Mouse (Mus musculus) left cerebral cortex, postnatal 36 days (tissue): ENCODE measurements around the gene Ccnk. TPM values are rescaled to one million over a fixed set of nuclear protein-coding genes. Genes with fewer than 3 reads are reported as not detected.

ENCODE experiments used
- DNase-seq, 2 experiments: peaks; one replicate each; pipeline ENCODE4 v3.0.0; 2021 to 2022; ENCODE audit warnings: low spot score in 2 of 2, mixed read lengths in 1 of 2
- intact Hi-C: fragments of 180-260 bp; cut with DNase I; formaldehyde crosslinking; loops from one replicate; pipeline ENCODE4 v1.15.1; 2025
- total RNA-seq, 2 experiments: library from RNA; stranded (reverse); gene quantifications; 2 replicates each; pipeline ENCODE4 v1.2.3; 2021

Ccnk gene
- total RNA-seq, 2 experiments from 2014 or later: 23.4 to 29.1 TPM

- no peak for DNase-seq
- intact Hi-C loops: no loop called here
Observed at GRCm38 (mm10) chr12:108181716-108182115, 2.3 kb downstream of the Ccnk start.

DNA sequence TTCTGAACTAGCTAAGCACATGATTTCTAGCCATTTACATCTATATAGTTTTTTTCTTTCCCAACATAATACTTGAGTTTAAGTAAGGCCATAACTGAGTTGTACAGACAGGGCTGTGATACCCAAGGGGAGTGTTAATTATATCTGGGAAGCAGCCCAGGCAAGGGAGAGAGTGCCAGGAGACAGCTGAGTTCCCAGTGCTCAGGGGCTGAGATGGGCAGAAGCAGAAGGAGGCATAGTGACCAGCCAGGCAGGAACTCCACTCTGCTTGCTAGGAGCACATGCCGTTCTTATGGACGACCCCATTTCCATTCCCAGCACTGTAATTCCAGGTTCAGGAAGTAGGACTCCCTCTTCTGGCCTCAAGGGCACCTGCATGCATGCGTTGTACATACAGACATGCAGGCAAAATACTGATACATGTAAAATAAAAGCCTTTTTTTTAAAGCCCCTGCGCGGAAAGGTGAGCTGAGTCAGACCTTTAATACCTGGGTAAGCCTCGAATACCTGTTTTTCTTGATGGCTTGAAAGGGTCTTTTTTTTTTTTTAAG lies 8.2 kb downstream of the Ccnk start:
- intact Hi-C loops: no loop called here

DNA sequence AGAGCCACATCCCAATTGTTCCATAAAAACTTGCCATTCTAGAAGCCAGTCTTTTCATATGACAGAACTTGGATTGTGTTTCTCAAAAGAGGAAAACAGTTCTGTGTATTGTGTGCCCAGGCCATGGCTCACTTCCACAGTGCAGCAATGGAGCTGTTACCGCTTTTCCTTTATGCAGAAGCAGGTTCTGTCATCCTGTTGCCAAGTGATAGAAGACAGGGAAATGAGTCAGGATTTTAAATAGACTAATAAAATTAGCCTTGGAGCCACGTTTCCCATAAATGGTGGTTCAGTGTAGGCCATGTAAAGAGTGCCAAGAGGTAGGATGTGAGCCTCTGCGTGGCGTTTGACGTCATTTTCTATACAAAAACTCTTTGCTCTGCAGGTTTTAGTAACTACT lies 14.5 kb downstream of the Ccnk start:
- intact Hi-C loops: no loop called here
- DNase-seq: peak in 1 of 2 experiments; percentile 19

More for the DNA sequence above, 8.2 kb downstream of the Ccnk start:
- DNase-seq: no peak

GRCm38 (mm10) chr12:108195761-108196160 lies 16.4 kb downstream of the Ccnk start:
- intact Hi-C loops: no loop called here
- DNase-seq: no peak

DNA sequence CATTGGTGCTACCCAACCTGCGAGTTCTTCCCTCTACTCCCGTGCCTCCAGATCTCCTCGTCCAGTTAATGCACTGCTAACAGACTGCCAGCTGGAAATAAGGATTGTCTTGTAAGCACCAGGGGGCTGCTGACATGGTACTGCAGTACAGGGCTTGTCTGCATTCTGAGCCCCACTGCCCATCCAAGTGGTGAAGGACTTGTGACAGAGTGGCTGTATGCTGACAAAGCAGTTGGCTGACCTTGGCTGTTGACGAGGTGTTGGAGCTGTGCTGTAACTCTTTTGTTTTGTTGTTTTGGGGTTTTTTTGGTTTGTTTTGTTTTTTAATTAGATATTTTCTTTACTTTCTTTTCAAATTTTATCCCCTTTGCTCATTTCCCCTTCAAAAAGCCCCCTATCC lies 19.1 kb downstream of the Ccnk start:
- intact Hi-C loops: no loop called here
- DNase-seq: no peak

DNA sequence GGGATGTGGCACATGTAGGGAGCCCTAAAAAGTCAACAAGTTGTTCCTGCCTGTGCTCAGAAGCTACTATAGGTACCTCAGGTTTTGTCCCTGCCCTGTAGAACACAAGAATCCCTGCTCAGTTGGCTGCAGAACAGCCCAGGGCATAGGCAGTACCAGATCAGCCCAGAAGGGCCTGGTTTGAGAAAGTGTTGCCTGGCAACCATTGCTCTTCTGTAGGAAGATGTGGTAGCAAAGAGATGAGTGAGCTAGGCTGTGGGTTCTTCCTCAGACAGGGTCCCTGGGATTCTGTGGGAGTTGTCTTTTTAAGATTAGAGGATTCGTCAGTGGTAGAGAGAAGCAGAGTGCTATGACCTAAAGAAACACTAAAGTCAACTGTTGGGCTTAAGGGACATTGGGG lies 20.7 kb downstream of the Ccnk start:
- intact Hi-C loops: loop anchor here (10.0 kb wide), 1 partner anchor 315 kb away; no protein-coding TSS in a partner anchor
- no peak for DNase-seq

- DNase-seq: no peak
- intact Hi-C loops: loop anchor here (10.0 kb wide), 1 partner anchor 311 kb away; no protein-coding TSS in a partner anchor
Observed at GRCm38 (mm10) chr12:108203895-108204294, 24.5 kb downstream of the Ccnk start.

DNA sequence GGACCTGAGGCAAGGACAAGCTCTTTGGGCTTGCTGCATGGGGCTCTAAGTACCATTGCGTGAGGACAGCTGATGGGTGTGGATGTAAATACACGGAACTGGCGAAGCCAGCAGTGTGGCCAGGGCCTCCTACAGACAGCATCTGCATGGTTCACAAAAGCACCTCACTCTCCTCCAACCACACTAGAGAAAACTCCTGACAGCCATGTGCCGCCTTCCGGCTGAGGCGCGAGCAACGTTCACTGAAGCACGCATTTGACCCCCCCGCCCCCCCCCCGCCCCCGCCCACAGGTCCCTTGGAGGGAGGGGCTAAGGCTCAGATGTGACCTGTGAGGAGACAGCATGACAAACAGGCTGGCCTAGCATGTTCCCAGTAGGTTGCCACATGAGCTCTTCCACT lies 25.6 kb downstream of the Ccnk start:
- DNase-seq: no peak
- intact Hi-C loops: loop anchor here (10.0 kb wide), 1 partner anchor 310 kb away; no protein-coding TSS in a partner anchor

GRCm38 (mm10) chr12:108206641-108207040 lies 27.3 kb downstream of the Ccnk start:
- DNase-seq: peak in 1 of 2 experiments; percentile 72

GRCm38 (mm10) chr12:108208216-108208615 lies 28.8 kb downstream of the Ccnk start:
- intact Hi-C loops: loop anchor here (2.0 to 10.0 kb wide), 2 partner anchors 85 to 307 kb away; no protein-coding TSS in a partner anchor
- DNase-seq: no peak

More at GRCm38 (mm10) chr12:108206641-108207040, 27.3 kb downstream of the Ccnk start:
- intact Hi-C loops: loop anchor here (10.0 kb wide), 1 partner anchor 308 kb away; no protein-coding TSS in a partner anchor

DNA sequence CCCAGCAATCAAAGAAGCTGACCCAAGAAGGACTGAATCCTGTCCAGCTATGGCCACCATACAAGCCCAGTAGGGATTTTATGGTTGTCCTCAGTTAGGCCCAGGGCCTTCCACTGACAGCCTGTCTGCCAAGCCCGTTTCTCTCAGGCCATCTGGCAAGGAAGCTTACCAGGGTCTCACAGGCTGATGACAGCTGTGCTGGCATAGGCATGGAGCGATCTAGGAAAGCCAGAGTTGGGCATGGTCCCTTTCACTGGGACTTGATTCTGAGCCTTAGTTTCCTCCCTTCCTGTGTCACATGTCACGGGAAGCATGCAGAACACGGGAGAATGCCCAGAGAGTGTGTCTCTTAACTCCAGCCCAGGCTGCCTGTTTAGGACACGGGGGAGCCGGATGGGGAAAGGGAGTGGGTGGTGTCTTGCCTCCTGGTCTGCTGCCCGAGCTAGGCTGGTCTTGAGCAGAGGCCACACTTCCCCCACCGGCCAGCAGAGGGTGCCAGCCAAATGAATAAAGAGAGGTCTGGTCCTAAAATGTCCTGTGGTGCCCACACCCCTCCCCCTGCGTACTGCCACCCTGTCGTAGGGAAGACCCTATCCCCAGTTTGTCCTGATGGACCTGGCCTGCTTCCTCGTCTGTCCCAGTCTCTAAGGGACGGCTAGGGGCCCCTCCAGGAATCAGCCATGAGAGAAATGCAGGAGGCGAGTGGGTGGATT lies 29.5 kb downstream of the Ccnk start:
- peak; percentile 64 to 71 for DNase-seq
- intact Hi-C loops: loop anchor here (2.0 to 10.0 kb wide), 2 partner anchors 84 to 306 kb away; no protein-coding TSS in a partner anchor

- intact Hi-C loops: no loop called here
Observed at GRCm38 (mm10) chr12:108210623-108211022, 31.2 kb downstream of the Ccnk start.

DNA sequence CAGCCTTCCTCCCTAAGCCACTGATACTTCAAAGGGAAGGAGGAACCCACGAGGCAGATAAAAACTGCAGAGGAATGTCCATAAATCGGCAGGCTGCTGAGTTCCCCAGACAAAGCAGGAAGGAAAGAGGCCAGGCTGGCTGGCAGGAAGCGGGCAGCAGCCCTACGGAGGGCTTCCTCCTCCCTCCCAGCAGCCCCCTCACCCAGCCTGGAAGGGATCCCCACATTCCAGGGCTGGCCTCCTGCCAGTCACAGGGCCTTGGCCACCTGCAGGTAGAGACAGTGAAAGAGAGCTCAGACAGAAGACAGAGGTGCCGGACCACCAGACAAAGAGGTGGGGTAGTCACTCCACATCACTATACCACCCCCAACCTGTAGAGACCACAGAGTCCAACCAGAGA lies 32.7 kb downstream of the Ccnk start:
- DNase-seq: no peak
- intact Hi-C loops: loop anchor here (2.0 kb wide), 1 partner anchor 63 kb away; the partner anchor contains the start of gene Ccdc85c

More at GRCm38 (mm10) chr12:108210623-108211022, 31.2 kb downstream of the Ccnk start:
- no peak for DNase-seq

- intact Hi-C loops: loop anchor here (2.0 kb wide), 1 partner anchor 62 kb away; the partner anchor contains the start of gene Ccdc85c
- no peak for DNase-seq
Observed at GRCm38 (mm10) chr12:108212476-108212875, 33.1 kb downstream of the Ccnk start.

DNA sequence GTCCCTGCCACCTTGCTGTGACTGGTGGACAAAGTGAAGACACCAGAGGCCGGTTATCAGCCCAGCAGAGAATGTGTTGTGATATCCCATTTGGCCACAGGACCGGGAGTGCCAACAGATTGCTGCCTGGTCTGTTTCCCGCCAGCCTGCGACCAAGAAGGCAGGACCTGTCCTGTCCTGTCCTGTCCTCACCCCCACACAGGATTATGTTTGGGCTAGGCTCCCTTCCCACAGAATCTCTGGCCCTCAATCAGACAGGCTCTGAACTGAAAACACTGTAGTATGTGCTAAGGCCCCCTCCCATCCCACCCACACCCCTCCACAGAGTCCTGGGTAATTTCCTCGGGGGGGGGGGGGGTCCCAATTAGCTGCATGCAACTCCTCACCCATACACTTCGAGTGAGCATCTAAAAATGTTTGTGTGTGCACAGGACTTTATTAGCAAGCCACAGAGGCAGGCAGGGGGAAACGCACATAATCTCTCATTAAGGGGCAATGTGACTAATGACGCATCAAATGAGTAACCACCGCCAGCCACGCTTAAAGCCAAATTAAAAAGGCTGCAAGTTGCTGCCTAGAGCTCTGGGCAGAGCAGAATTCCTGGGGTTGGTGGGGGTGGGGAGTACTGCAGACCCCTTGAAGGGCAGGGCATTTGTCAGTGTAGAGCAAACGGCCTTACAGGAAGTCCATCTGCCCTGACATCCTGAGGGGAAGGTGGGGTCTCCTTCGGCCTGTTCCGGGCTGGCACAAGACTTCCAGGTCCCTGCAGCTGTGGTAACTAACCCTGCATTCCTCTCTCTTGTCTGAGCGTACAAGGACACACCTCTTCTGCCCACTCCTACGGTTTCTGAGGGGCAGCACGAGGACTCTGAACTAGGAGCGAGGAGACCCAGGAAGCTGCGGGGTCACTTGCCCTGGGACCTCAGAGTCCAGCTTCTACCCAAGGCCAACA lies 34.0 kb downstream of the Ccnk start:
- intact Hi-C loops: loop anchor here (2.0 kb wide), 1 partner anchor 61 kb away; the partner anchor contains the start of gene Ccdc85c
- no peak for DNase-seq

DNA sequence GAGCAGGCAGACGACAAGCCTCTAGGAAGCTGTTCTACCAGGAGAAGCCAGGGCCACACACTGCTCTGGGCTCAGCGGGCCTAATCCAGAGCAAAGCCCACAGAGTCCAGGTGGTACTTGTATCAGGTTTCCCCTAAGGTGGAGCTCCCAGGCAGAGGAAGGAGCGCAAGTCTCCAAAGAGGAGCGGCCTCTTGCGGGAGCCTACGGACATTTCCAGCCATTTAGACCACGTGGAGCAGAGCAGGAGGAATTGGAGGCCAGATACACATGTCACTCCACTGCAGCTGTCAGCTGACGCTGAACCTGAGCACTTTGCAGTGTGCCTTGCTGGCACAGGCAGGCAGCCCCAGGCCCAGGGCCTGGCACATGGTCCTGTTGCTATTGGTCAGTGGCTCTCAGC lies 35.7 kb downstream of the Ccnk start:
- intact Hi-C loops: no loop called here

GRCm38 (mm10) chr12:108216611-108217370 lies 37.4 kb downstream of the Ccnk start:
- no peak for DNase-seq
- intact Hi-C loops: no loop called here

More for the DNA sequence above, 35.7 kb downstream of the Ccnk start:
- DNase-seq: no peak

DNA sequence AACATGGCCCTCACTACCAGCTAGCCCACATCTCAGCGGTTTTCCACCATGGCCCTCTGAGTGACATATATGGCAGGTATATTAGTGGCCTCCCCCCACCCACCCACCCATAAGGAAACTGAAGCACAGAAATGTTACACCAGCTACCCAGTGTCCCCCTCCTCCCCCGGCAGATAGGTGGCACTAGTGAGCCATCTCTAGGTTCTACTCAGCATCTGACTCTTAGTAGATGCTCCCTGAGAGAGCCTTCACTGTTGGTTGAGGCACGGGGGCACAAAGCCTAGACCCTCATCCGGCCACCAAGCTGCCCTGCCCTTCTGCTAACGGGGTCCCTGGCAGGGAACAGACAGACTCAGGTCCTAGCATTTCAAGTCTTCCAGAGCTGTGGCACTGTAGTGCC lies 38.2 kb downstream of the Ccnk start:
- DNase-seq: no peak
- intact Hi-C loops: no loop called here

DNA sequence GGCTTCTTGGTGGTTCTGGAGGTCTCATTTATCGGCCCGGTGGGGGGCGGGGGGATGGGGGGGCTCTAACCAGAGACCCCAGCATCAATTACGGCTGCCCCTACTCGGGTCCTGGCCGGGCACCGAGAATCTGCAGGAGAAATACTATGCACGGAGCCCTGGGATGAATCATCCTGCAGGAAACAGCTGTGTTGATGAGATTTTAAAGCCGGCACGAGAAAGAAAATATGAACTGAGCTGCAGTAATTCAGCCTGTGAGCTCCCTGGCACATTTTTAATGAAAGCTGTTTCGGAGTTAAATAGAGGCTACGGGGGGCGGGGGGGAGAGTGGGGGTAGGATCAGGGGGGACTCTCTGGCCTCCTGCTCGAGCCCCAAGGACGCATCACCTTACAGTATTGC lies 39.8 kb downstream of the Ccnk start:
- intact Hi-C loops: no loop called here
- DNase-seq: no peak
